Mouse (Mus musculus): ENCODE data around the gene Tpd52l2. TPM values are rescaled to one million over a fixed set of nuclear protein-coding genes. Genes with fewer than 3 reads are reported as not detected.

The Tpd52l2 gene
- total and polyA plus RNA-seq, 3 experiments = 25.2 to 119 (median 102) TPM

- DNase-seq = no peak
Observed at GRCm38 (mm10) chr2:181541761-181542380, 44.9 kb downstream of the Tpd52l2 start.

GRCm38 (mm10) chr2:181546142-181546541 is 49.2 kb downstream of the Tpd52l2 start:
- DNase-seq = no peak

GRCm38 (mm10) chr2:181548227-181548626 is 51.3 kb downstream of the Tpd52l2 start:
- DNase-seq = no peak

DNA sequence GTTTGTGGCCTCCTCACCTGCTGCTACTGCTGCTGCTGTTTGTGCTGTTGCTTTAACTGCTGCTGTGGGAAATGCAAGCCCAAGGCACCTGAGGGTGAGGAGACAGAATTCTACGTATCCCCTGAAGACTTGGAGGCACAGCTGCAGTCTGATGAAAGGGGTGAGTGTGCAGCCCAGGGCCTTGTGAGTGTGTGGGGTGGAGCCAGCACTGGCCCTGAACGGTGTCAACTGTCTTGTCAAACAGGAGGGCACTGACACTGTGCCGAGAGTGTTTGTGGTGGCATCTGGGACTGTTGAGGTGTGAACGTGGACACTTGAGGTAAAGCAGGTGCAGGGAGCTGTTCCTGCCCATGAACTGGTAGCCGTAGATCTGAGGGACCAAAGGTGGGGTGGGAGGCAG is 51.7 kb downstream of the Tpd52l2 start:
- no peak for DNase-seq

DNA sequence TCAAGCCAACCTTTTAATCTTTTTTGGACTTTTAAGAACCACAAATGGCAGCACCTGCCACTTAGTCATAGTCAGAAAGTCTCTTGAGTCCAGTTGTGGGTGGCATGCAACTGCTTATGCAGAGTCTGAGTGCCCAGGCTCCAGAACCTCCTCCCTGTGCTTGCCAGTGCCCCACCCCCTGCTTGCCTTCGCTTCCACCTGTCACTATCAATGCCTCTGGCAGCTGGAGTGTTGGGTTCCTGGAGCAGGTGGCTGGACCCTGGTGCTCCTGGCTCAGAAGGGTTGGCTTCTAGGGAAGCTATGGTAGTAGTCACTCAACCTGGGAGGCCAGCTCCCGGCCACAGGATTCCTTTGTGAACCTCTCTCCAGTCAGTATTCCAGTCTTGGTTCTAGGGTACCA is 53.3 kb downstream of the Tpd52l2 start:
- no peak for DNase-seq

DNA sequence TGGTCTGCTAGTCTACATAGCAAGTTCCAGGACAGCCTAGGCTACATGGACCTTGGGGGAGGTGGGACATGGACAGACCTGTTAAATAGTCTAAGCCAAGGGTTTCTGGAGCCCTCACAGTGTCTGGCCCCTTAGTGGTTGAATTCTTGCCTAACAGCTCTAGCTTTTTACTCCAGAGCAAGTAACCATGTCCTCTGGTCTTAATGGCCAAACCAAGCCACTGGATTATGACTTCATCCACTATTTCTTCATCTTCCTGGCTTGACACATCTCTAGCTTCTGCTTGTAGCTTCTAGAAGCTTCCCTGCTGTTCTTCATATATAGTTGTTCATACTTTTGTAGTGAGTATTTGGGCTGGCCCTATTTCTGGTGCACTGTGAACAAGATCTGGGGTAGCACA is 56.8 kb downstream of the Tpd52l2 start:
- no peak for DNase-seq

DNA sequence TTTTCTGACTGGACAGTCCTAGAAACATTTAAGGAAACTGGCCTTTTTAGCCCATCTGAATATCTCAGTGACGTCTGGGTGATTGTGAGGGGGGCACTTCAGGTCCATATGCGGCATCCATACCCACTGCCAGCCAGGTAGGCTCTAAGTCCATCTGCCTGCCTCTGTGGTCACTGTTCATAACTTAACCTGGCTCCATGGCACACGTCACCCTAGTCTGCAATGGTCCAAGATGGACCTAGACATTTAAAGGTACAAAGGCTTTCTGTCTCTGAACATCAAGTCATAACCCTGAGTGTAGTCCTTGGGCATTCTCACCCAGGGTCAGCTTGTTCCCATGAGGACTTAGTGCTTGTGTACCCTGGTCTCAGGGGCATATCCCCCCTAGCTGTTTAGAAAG is 70.4 kb downstream of the Tpd52l2 start:
- no peak for DNase-seq

Other genes with a start within 250 kb of the Tpd52l2 start
- 10 to 100 TPM; 15.4 to 15.5 TPM for gene Gmeb2, start 209.1 kb upstream of the Tpd52l2 start, total RNA-seq (2021)
- gene Gmeb2, start 209.1 kb upstream of the Tpd52l2 start, polyA plus RNA-seq (2012; rRNA removed) = 21.8 and 28.4 TPM in 2 replicates
- gene Stmn3, start 182.6 kb upstream of the Tpd52l2 start, total RNA-seq (2021) = 10 to 100 TPM in 1 of 2 experiments, 1 to 10 TPM in 1; 9.6 to 19.8 TPM
- gene Stmn3, start 182.6 kb upstream of the Tpd52l2 start, polyA plus RNA-seq (2012; rRNA removed) = 8.8 and 17.3 TPM in 2 replicates
- gene Rtel1, start 177.4 kb upstream of the Tpd52l2 start, total RNA-seq (2021) = 10 to 100 TPM; 24.5 to 27.8 TPM
- 23.2 and 24.2 TPM in 2 replicates for gene Rtel1, start 177.4 kb upstream of the Tpd52l2 start, polyA plus RNA-seq (2012; rRNA removed)
- 10 to 100 TPM; 36.6 to 51.0 TPM for gene Zgpat, start 132.2 kb upstream of the Tpd52l2 start, total RNA-seq (2021)
- 33.8 and 34.5 TPM in 2 replicates for gene Zgpat, start 132.2 kb upstream of the Tpd52l2 start, polyA plus RNA-seq (2012; rRNA removed)
- 10 to 100 TPM; 44.0 to 46.2 TPM for gene Arfrp1, start 131.7 kb upstream of the Tpd52l2 start, total RNA-seq (2021)
- gene Arfrp1, start 131.7 kb upstream of the Tpd52l2 start, polyA plus RNA-seq (2012; rRNA removed) = 14.8 and 19.5 TPM in 2 replicates
- gene Lime1, start 117.1 kb upstream of the Tpd52l2 start, total RNA-seq (2021) = 10 to 100 TPM; 13.6 to 20.5 TPM
- gene Lime1, start 117.1 kb upstream of the Tpd52l2 start, polyA plus RNA-seq (2012; rRNA removed) = 167 and 174 TPM in 2 replicates
- 10 to 100 TPM in 1 of 2 experiments, 1 to 10 TPM in 1; 9.5 to 16.3 TPM for gene Zbtb46, start 37.7 kb upstream of the Tpd52l2 start, total RNA-seq (2021)
- 6.0 and 6.2 TPM in 2 replicates for gene Zbtb46, start 37.7 kb upstream of the Tpd52l2 start, polyA plus RNA-seq (2012; rRNA removed)
- not detected for gene Abhd16b, start 3.9 kb upstream of the Tpd52l2 start, total RNA-seq (2021)
- gene Abhd16b, start 3.9 kb upstream of the Tpd52l2 start, polyA plus RNA-seq (2012; rRNA removed) = not detected in 2 replicates
- gene Dnajc5, start 23.3 kb downstream of the Tpd52l2 start, total RNA-seq (2021) = 10 to 100 TPM; 92.3 to 96.0 TPM
- 35.7 and 36.6 TPM in 2 replicates for gene Dnajc5, start 23.3 kb downstream of the Tpd52l2 start, polyA plus RNA-seq (2012; rRNA removed)
- 10 to 100 TPM; 64.9 to 73.6 TPM for gene Uckl1, start 87.8 kb downstream of the Tpd52l2 start, total RNA-seq (2021)
- gene Uckl1, start 87.8 kb downstream of the Tpd52l2 start, polyA plus RNA-seq (2012; rRNA removed) = 165 and 170 TPM in 2 replicates
- 10 to 100 TPM; 63.0 to 69.0 TPM for gene Prpf6, start 94.7 kb downstream of the Tpd52l2 start, total RNA-seq (2021)
- gene Prpf6, start 94.7 kb downstream of the Tpd52l2 start, polyA plus RNA-seq (2012; rRNA removed) = 6.7 and 9.6 TPM in 2 replicates
- 10 to 100 TPM; 40.9 to 52.7 TPM for gene Zfp512b, start 95.7 kb downstream of the Tpd52l2 start, total RNA-seq (2021)
- 69.2 and 72.6 TPM in 2 replicates for gene Zfp512b, start 95.7 kb downstream of the Tpd52l2 start, polyA plus RNA-seq (2012; rRNA removed)
- gene Samd10, start 102.1 kb downstream of the Tpd52l2 start, total RNA-seq (2021) = 10 to 100 TPM in 1 of 2 experiments, 1 to 10 TPM in 1; 9.6 to 21.6 TPM
- 41.0 and 44.6 TPM in 2 replicates for gene Samd10, start 102.1 kb downstream of the Tpd52l2 start, polyA plus RNA-seq (2012; rRNA removed)
- gene Gm29797, start 159.9 kb downstream of the Tpd52l2 start, total RNA-seq (2021) = under 1 TPM in 1 of 2 experiments, not detected in 1; 0.55 TPM
- gene Gm29797, start 159.9 kb downstream of the Tpd52l2 start, polyA plus RNA-seq (2012; rRNA removed) = 0.47 TPM in 1 of 2 replicates, not detected in the other
- 10 to 100 TPM; 20.3 to 34.7 TPM for gene Sox18, start 174.5 kb downstream of the Tpd52l2 start, total RNA-seq (2021)
- 164 and 223 TPM in 2 replicates for gene Sox18, start 174.5 kb downstream of the Tpd52l2 start, polyA plus RNA-seq (2012; rRNA removed)
- 1 to 10 TPM; 6.6 to 7.8 TPM for gene Tcea2, start 183.2 kb downstream of the Tpd52l2 start, total RNA-seq (2021)
- 10.1 and 10.6 TPM in 2 replicates for gene Tcea2, start 183.2 kb downstream of the Tpd52l2 start, polyA plus RNA-seq (2012; rRNA removed)
- gene Rgs19, start 196.8 kb downstream of the Tpd52l2 start, total RNA-seq (2021) = 10 to 100 TPM; 21.4 to 31.1 TPM
- gene Rgs19, start 196.8 kb downstream of the Tpd52l2 start, polyA plus RNA-seq (2012; rRNA removed) = 61.2 and 67.3 TPM in 2 replicates
- gene Lkaaear1, start 201.3 kb downstream of the Tpd52l2 start, total RNA-seq (2021) = not detected
- gene Lkaaear1, start 201.3 kb downstream of the Tpd52l2 start, polyA plus RNA-seq (2012; rRNA removed) = not detected in 2 replicates
- gene Oprl1, start 217.9 kb downstream of the Tpd52l2 start, total RNA-seq (2021) = 1 to 10 TPM; 1.0 to 3.7 TPM
- 1.3 and 1.6 TPM in 2 replicates for gene Oprl1, start 217.9 kb downstream of the Tpd52l2 start, polyA plus RNA-seq (2012; rRNA removed)

Data from adrenal gland, adult 2 months (tissue).